24 mouse cellular contexts compared by ENCODE assay signal in genomic region chr9:24133142-24133541, GRCm38 (mm10). TPM values are rescaled to one million over a fixed set of nuclear protein-coding genes. Genes with fewer than 3 reads are reported as not detected.
"Had no signal": no experiment of that assay in that cellular context is flagged by ENCODE, and none has a peak within 500 bp of the region (broad histone marks: within the 10 kb centered on the region; RNA-seq: fewer than 3 reads in every experiment).

No protein-coding gene starts in this region.

- H3K9me3 ChIP-seq: neural tube, embryonic 13.5 days; neural tube, embryonic 15.5 days; stomach, embryonic 15.5 days had no signal

- DNase-seq: retina, postnatal 1 day; right cerebral cortex, adult 18-20 months; right cerebral cortex, postnatal 14 days; right cerebral cortex, postnatal 25 days; right cerebral cortex, postnatal 4 days; spleen, adult 18-20 months; thymus, adult 18-20 months; thymus, adult 2 months; thymus, postnatal 14 days; thymus, postnatal 25 days; thymus, postnatal 36 days; thymus, postnatal 4 days had no signal

- H3K27me3 ChIP-seq: neural tube, embryonic 13.5 days; neural tube, embryonic 15.5 days; stomach, embryonic 15.5 days had no signal

- H3K4me3 ChIP-seq: neural tube, embryonic 13.5 days; neural tube, embryonic 15.5 days; stomach, embryonic 15.5 days had no signal

- H3K27ac ChIP-seq: neural tube, embryonic 13.5 days; neural tube, embryonic 15.5 days; stomach, embryonic 15.5 days; stomach, postnatal 0 days had no signal

- H3K4me2 ChIP-seq: neural tube, embryonic 13.5 days; neural tube, embryonic 15.5 days; stomach, embryonic 15.5 days had no signal

- H3K4me1 ChIP-seq: neural tube, embryonic 13.5 days; neural tube, embryonic 15.5 days; stomach, embryonic 15.5 days had no signal

- H3K36me3 ChIP-seq: neural tube, embryonic 13.5 days; neural tube, embryonic 15.5 days; stomach, embryonic 15.5 days had no signal

- H3K9ac ChIP-seq: neural tube, embryonic 13.5 days; neural tube, embryonic 15.5 days; stomach, embryonic 15.5 days had no signal

RNA-seq across cellular contexts. Expression of gene Npsr1, which starts 35.3 kb away (rescaled TPM):
- total RNA-seq: neutrophil, adult 5-6 weeks had no signal
- polyA plus RNA-seq: neural tube, embryonic 13.5 days; neural tube, embryonic 14.5 days; small intestine, adult 2 months; spleen, adult 2 months; stomach, embryonic 14.5 days; stomach, embryonic 15.5 days; stomach, embryonic 16.5 days; stomach, postnatal 0 days; testis, adult 2 months; urinary bladder, adult 2 months had no signal
